Mouse (Mus musculus): ENCODE measurements around the gene Cops6. TPM values are rescaled to one million over a fixed set of nuclear protein-coding genes. Genes with fewer than 3 reads are reported as not detected.

The Cops6 gene
- 45.0 and 53.1 TPM in 2 replicates for polyA plus RNA-seq (2012; ENCODE audit: low replicate concordance)

DNA sequence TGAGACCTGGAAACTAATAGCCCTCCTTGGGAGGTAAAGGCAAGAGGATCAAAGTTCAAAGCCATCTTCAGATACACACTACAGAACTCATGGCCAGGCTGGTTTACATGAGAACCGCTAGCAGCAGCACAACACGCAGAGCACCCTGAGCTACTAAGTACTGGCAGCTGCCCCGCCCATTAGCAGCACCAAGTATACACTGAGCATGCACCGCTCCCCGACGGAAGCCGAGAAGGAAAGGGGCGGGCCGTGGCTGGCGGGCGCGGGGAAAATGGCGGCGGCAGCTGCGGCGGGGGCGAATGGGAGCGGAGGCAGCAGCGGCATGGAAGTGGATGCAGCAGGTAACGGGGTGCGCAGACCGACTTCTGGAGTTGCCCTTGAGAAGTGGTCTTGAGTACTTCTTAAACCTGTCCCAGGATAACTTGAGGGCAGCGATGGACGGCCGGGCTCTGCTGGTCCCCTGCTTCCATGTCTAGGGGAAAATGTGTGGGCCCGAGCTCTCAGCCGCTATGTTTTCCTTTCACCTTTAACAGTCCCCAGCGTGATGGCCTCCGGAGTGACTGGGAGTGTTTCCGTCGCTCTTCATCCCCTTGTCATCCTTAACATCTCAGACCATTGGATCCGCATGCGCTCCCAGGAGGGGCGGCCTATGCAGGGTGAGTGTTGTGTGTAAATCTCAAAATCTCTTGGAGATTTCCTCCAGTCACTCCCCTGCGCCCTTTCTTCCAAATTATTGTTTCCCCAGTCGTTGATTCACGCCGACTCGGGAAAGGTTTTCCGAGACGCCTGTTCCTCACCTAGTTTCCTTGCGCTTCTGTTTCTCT, at the start of gene Cops6:
Gene Cops6 (plus strand): TSS at position 230 of the 824 bp plus-strand sequence.

GRCm38 (mm10) chr5:138116255-138117198, 44.3 kb upstream of the Cops6 start, which contains the start of gene Zscan21:
TSS of gene Zscan21 (plus strand) at chr5:138116903.

DNA sequence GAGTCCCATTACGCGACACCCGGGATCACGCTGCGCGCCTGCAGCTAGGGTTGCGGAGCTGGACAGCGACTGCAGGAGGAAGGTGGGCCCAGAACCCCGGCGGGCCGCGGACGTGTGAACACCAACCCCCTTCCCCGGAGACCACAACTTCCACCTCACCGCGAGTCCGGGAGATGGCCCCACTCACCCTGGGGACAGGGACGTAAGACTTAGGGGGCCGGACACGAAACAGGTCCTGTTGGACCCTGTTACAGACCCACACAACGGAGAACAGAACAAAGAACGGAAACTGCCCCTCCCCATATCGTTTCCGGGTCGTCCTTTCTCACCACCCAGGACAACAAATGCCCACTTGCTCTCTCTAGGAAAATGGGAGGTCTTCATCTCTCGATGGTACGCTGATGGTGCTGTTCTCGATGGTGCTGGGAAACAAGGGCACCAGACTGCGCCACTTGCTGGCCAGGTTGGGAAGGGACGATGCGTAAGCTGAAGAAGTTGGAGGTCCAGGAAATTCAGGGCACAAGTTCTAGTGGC, 5.4 kb upstream of the Cops6 start, which contains the start of gene Zfp113:
Gene Zfp113 (minus strand): TSS at position 302 of the 534 bp plus-strand sequence.

GRCm38 (mm10) chr5:138171695-138172491, 11.0 kb downstream of the Cops6 start, which contains the start of the genes Ap4m1 and Mcm7:
TSS of gene Ap4m1 (plus strand) at chr5:138172002.
TSS of gene Mcm7 (minus strand) at chr5:138172422.

DNA sequence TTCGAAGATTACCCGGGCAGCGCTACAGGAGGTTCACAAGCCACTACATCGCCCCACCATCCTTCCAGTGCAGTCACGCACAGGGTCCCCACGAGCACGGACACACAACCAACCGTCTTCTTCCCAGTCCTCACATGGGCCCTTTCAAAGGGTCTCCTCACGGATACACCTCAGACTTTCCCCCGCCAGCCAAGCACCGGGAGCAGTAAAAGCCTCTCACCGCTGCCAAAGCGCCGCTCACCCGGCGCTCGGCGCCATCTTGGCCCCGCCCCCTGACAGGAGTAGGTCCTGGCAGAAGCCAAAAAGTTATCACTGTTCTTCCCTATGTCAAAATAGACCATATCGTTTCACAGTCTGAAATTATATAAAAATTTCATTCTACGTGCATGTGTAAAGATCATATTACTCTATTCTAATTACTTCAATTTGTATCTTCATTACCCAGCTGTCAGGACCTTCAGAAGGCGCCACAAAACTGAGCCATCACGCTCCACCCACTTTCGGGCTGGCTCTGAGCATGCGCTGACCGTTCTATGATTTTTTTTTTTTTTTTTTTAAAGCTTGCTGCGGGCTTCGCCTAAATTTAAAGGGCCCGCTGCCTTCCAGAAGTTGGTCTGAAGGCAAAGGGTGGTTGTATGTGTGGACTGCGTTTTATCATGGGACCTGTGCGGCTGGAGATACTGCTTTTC, 26.2 kb downstream of the Cops6 start, which contains the start of the genes Taf6 and Cnpy4:
Gene Taf6 (minus strand): TSS at position 502 of the 689 bp plus-strand sequence.
Gene Cnpy4 (plus strand): TSS at position 536 of the 689 bp plus-strand sequence.

DNA sequence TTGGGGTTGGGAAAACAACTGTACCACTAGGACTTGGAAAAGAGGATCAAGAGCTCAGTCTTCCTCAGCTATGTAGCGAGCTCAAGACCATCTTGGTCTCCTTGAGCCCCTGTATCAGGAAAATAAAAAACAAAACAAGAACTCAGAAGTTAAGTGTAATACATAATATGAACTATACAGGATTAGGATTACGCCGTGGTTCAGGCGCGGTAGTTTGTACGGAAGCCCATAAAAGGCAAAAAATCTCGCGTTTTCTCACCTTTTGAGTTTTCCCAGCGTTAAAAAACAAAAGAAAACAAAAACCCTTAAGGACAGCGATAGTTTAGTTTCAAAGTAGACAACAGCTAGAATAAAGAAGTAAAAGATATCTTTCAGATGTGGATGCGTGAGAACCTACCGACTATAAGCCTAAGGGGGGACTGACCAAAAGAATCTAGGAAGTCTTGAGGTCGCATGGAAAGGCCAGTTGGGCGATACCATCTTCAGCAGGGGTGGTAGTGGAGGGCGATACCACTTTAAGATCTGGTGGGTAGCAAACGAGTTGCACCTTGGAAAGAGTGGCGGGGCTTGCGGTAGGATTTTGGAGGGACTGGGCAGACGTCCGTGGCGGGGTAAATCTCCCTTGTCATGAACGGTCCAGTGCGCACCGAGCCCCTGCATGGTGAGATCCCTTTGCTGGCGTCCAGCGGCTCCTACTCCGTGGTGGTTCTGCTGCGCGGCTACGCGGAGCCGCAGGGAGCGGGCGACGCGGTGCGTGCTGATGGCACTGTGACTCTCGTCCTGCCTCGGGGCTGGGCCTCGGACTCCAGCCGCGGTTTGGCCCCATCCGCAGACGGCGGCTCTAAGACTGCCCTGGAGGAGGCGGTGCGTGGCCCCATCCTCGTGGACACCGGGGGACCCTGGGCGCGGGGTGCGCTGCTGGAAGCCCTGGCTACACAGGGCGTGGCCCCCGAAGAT, 33.2 kb downstream of the Cops6 start, which contains the start of gene Mblac1:
Gene Mblac1 (plus strand): TSS at position 544 of the 957 bp plus-strand sequence.

Other genes starting within 250 kb of the Cops6 start
- not detected in 2 replicates for gene Cyp3a13, start 239.5 kb upstream of the Cops6 start, polyA plus RNA-seq (2012; ENCODE audit: low replicate concordance)
- gene Gjc3, start 198.0 kb upstream of the Cops6 start, polyA plus RNA-seq (2012; ENCODE audit: low replicate concordance), result not detected in 2 replicates
- gene Azgp1, start 179.6 kb upstream of the Cops6 start, polyA plus RNA-seq (2012; ENCODE audit: low replicate concordance), result not detected in 2 replicates
- gene Smok3a, start 139.8 kb upstream of the Cops6 start, polyA plus RNA-seq (2012; ENCODE audit: low replicate concordance), result not detected in 2 replicates
- not detected in 2 replicates for gene Smok3b, start 139.6 kb upstream of the Cops6 start, polyA plus RNA-seq (2012; ENCODE audit: low replicate concordance)
- not detected in 2 replicates for gene Smok3c, start 107.9 kb upstream of the Cops6 start, polyA plus RNA-seq (2012; ENCODE audit: low replicate concordance)
- 0.78 and 1.9 TPM in 2 replicates for gene Zkscan1, start 76.0 kb upstream of the Cops6 start, polyA plus RNA-seq (2012; ENCODE audit: low replicate concordance)
- 0.54 and 2.8 TPM in 2 replicates for gene Zscan21, start 44.2 kb upstream of the Cops6 start, polyA plus RNA-seq (2012; ENCODE audit: low replicate concordance)
- 0.34 and 0.71 TPM in 2 replicates for gene Zfp113, start 5.3 kb upstream of the Cops6 start, polyA plus RNA-seq (2012; ENCODE audit: low replicate concordance)
- gene Ap4m1, start 10.9 kb downstream of the Cops6 start, polyA plus RNA-seq (2012; ENCODE audit: low replicate concordance), result 7.5 and 19.0 TPM in 2 replicates
- gene Mcm7, start 11.4 kb downstream of the Cops6 start, polyA plus RNA-seq (2012; ENCODE audit: low replicate concordance), result 5.9 and 28.7 TPM in 2 replicates
- 13.1 and 29.5 TPM in 2 replicates for gene Taf6, start 26.4 kb downstream of the Cops6 start, polyA plus RNA-seq (2012; ENCODE audit: low replicate concordance)
- 1.4 and 2.7 TPM in 2 replicates for gene Cnpy4, start 26.4 kb downstream of the Cops6 start, polyA plus RNA-seq (2012; ENCODE audit: low replicate concordance)
- 2.1 and 5.4 TPM in 2 replicates for gene Mblac1, start 33.2 kb downstream of the Cops6 start, polyA plus RNA-seq (2012; ENCODE audit: low replicate concordance)
- 1.6 and 1.8 TPM in 2 replicates for gene Nxpe5, start 64.8 kb downstream of the Cops6 start, polyA plus RNA-seq (2012; ENCODE audit: low replicate concordance)
- gene Lamtor4, start 94.4 kb downstream of the Cops6 start, polyA plus RNA-seq (2012; ENCODE audit: low replicate concordance), result 87.3 and 121 TPM in 2 replicates
- 198 and 365 TPM in 2 replicates for gene BC037034, start 103.0 kb downstream of the Cops6 start, polyA plus RNA-seq (2012; ENCODE audit: low replicate concordance)
- not detected in 2 replicates for gene Gal3st4, start 111.8 kb downstream of the Cops6 start, polyA plus RNA-seq (2012; ENCODE audit: low replicate concordance)
- not detected in 2 replicates for gene Gm43720, start 118.9 kb downstream of the Cops6 start, polyA plus RNA-seq (2012; ENCODE audit: low replicate concordance)
- 2.5 and 2.7 TPM in 2 replicates for gene Gpc2, start 118.9 kb downstream of the Cops6 start, polyA plus RNA-seq (2012; ENCODE audit: low replicate concordance)
- 2.1 and 9.1 TPM in 2 replicates for gene Stag3, start 119.2 kb downstream of the Cops6 start, polyA plus RNA-seq (2012; ENCODE audit: low replicate concordance)
- gene Pvrig, start 180.9 kb downstream of the Cops6 start, polyA plus RNA-seq (2012; ENCODE audit: low replicate concordance), result 0.81 and 2.3 TPM in 2 replicates

All from hematopoietic multipotent progenitor cell, adult 10-12 weeks (in vitro differentiated cells).